Mouse (Mus musculus) cortical plate, adult 2 months (tissue): ENCODE measurements at regions not wholly inside any gene's neighbourhood (a gene's known extent, or its start where the extent isn't known, plus 50 kb on each side); places are given as distances from the start of the nearest gene placed in this dataset.

Experiments used
- CTCF ChIP-seq: fragments of 200-500 bp; IDR thresholded peaks from 2 replicates; pipeline ENCODE4 v1.5.1; 2011; ENCODE audit warnings: mild to moderate bottlenecking, control low read depth, low read length; ENCODE audit not compliant: insufficient read depth; ENCODE audit errors: extremely low read depth
- POLR2A ChIP-seq: fragments of 200-500 bp; IDR thresholded peaks from 2 replicates; pipeline ENCODE4 v1.6.1; 2011; ENCODE audit warnings: mild to moderate bottlenecking, low read length, control low read depth; ENCODE audit not compliant: insufficient read depth; ENCODE audit errors: extremely low read depth

DNA sequence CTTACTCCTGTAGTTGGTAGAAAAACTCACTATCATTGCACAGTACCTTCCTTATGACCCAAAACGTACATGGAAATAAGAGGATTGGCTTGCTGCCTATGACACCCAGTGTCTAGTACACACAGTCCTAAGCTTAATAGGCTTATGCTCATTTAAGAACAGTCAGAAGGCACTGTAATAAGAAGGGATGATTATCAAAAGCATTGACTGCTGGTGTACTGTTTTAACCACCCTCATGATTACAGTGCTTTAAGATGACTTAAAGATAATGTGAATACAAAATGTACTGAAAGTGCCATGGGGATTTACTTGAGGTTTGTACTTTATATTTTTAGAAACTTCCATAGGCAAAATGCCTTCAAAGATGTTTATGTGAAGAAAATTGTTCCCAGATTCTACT, 586.0 kb upstream of the 4930452B06Rik start:
- TF ChIP-seq CTCF, result no peak
- TF ChIP-seq POLR2A, result no peak
